Mouse (Mus musculus): ENCODE measurements around the gene Smcr8. TPM values are rescaled to one million over a fixed set of nuclear protein-coding genes. Genes with fewer than 3 reads are reported as not detected.
A peak's percentile ranks its signal among the peaks of the same experiment; 100 is the strongest.

The Smcr8 gene
- total RNA-seq, 2 experiments from 2014 or later: 30.1 to 32.5 TPM

- DNase-seq (ENCODE audit: low spot score in 2 of 2): no peak
- intact Hi-C loops (cut with DNase I): no loop called here
These were observed 51.6 kb downstream of the Smcr8 start for GRCm38 (mm10) chr11:60828903-60829302.

- peak; percentile 92 to 98 for DNase-seq (ENCODE audit: low spot score in 2 of 2)
- intact Hi-C loops (cut with DNase I): loop anchor here (1.0 to 10.0 kb wide), 3 partner anchors 49 to 264 kb away; partner anchors contain the start of genes Smcr8, Tmem11 and Top3a
These were observed 53.2 kb downstream of the Smcr8 start, which contains the start of gene Dhrs7b for GRCm38 (mm10) chr11:60830433-60831052. TSS of gene Dhrs7b (plus strand) at chr11:60830631.

DNA sequence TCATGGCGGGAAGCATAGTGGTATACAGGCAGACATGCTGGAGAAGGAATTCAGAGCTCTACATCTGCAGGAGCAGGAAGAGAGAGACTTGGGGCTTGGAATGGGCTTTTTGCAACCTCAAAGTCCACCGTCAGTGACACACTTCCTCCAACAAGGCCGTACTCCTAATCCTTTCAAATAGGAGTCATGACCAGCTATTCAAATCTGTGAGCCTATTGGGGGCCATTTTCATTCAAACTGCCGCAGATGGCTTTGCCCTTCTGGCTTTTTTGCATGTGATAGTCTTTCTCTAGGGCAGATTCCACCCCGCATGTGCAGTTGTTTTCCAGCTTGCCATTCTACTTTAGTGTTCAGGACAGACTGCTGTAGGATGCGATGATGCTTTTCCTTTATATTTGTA is 59.6 kb downstream of the Smcr8 start:
- intact Hi-C loops (cut with DNase I): loop anchor here (10.0 kb wide), 1 partner anchor 258 kb away; no protein-coding TSS in a partner anchor
- no peak for DNase-seq (ENCODE audit: low spot score in 2 of 2)

Small RNAs within 50 kb of the gene (microRNA-seq; reads per million reads assigned to microRNA genes)
- 1.7 reads per million in 2 experiments for gene Mir5100

Other genes with a start within 250 kb of the Smcr8 start
- gene Alkbh5, start 241.1 kb upstream of the Smcr8 start, total RNA-seq (2021): 10 to 100 TPM; 55.2 to 55.6 TPM
- gene Llgl1, start 77.8 kb upstream of the Smcr8 start, total RNA-seq (2021): 10 to 100 TPM; 37.1 to 40.6 TPM
- 10 to 100 TPM; 49.2 to 53.8 TPM for gene Flii, start 50.3 kb upstream of the Smcr8 start, total RNA-seq (2021)
- 10 to 100 TPM; 22.5 to 23.0 TPM for gene Mief2, start 49.1 kb upstream of the Smcr8 start, total RNA-seq (2021)
- 1 to 10 TPM; 4.2 to 5.1 TPM for gene Top3a, start 159 bp upstream of the Smcr8 start, total RNA-seq (2021)
- gene Shmt1, start 34.2 kb downstream of the Smcr8 start, total RNA-seq (2021): 1 to 10 TPM; 1.9 to 2.7 TPM
- 10 to 100 TPM; 29.8 to 30.1 TPM for gene Dhrs7b, start 53.1 kb downstream of the Smcr8 start, total RNA-seq (2021)
- gene Tmem11, start 101.7 kb downstream of the Smcr8 start, total RNA-seq (2021): 10 to 100 TPM; 28.5 to 28.7 TPM
- gene Natd1, start 137.2 kb downstream of the Smcr8 start, total RNA-seq (2021): 10 to 100 TPM; 10.3 to 11.1 TPM
- gene Map2k3, start 154.5 kb downstream of the Smcr8 start, total RNA-seq (2021): 10 to 100 TPM; 14.0 to 14.1 TPM
- gene Kcnj12, start 245.0 kb downstream of the Smcr8 start, total RNA-seq (2021): 10 to 100 TPM; 17.4 to 19.6 TPM

Data from left cerebral cortex, postnatal 25 days (tissue).